31 mouse cellular contexts compared by ENCODE assay signal in the genomic region with DNA sequence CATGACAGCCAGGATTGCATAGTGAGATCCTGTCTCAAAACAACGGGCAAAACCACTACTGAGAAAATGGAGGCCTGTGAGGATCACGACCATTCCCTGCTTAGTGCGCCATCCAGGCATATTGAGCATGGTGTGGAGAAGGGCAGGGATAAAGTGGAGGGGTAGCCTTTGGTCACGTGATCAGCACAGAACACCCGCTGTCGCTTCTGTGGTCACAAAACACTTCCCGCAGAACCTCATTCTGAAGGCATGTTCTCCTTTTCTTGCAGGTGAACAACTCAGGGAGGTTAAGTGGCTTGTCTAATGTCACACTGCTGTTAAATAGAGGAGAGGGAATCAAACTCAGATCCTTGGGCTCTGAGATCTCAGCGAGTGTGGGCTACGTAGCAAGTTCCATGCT. TPM values are rescaled to one million over a fixed set of nuclear protein-coding genes. Genes with fewer than 3 reads are reported as not detected.
DNase-seq lines count a peak whose midpoint lies in the region; ATAC-seq and TF ChIP-seq lines count a peak whose summit lies in the region.
"Had no signal": no experiment of that assay in that cellular context is flagged by ENCODE, and none has a peak within 500 bp of the region (broad histone marks: within the 10 kb centered on the region; RNA-seq: fewer than 3 reads in every experiment).

No protein-coding gene starts in this region.

- H3K4me2 ChIP-seq in myocyte (ENCODE audit: low read depth), result no peak overlapping the region
- H3K4me2 ChIP-seq in midbrain, postnatal 0 days (ENCODE audit: low read depth, low read length, poor library complexity, severe bottlenecking), result no peak overlapping the region
- H3K4me2 ChIP-seq: heart, embryonic 11.5 days; hindbrain, embryonic 13.5 days; intestine, embryonic 15.5 days had no signal

- H3K27me3 ChIP-seq in C2C12 (ENCODE audit: control insufficient read depth, insufficient read depth, insufficient read length) (peaks cover 13% of the 10 kb centered on the region), MEL (ENCODE audit: control insufficient read depth in 1 of 2, insufficient read depth in 2 of 2, low read length in 2 of 2) (peaks cover 0 to 3% of the 10 kb centered on the region in 2 experiments; a peak in 2 of 4 replicates), myocyte (ENCODE audit: control insufficient read depth, insufficient read depth, insufficient read length) (peaks cover 19% of the 10 kb centered on the region)
- no peaks in the 10 kb centered on the region for H3K27me3 ChIP-seq in midbrain, postnatal 0 days (ENCODE audit: insufficient read depth, low read length)
- H3K27me3 ChIP-seq: hindbrain, embryonic 13.5 days; intestine, embryonic 15.5 days; Patski had no signal

- no peak for TF ChIP-seq POLR2A in MEL (IDR thresholded peaks at IDR 0.05; ENCODE audit: control insufficient read depth in 1 of 2, insufficient read depth in 1 of 2, low read depth in 1 of 2, low read length in 2 of 2, poor library complexity in 1 of 2)
- no peak for TF ChIP-seq POLR2A in myocyte (IDR thresholded peaks at IDR 0.05; ENCODE audit: insufficient read length, low read depth)

- WGBS in midbrain, postnatal 0 days, result 92% methylated on average over 9 of the region's 9 CpGs

- TF ChIP-seq EP300 in MEL (IDR thresholded peaks at IDR 0.05; ENCODE audit: low read depth in 1 of 2, low read length in 2 of 2), result no peak

- H3K79me3 ChIP-seq in C2C12 (ENCODE audit: low read depth), result no peaks in the 10 kb centered on the region

- TF ChIP-seq CTCF in C2C12 (IDR thresholded peaks at IDR 0.05; ENCODE audit: control insufficient read depth, insufficient read depth, insufficient read length), result no peak
- TF ChIP-seq CTCF in MEL (IDR thresholded peaks at IDR 0.05 in 2 of 3, conservative IDR thresholded peaks at IDR 0.05 in 1 of 3; ENCODE audit: control insufficient read depth in 1 of 3, insufficient read depth in 1 of 3, low read depth in 2 of 3, low read length in 3 of 3, poor library complexity in 1 of 3, severe bottlenecking in 1 of 3), result no peak
- no peak for TF ChIP-seq CTCF in midbrain, postnatal 0 days (IDR thresholded peaks at IDR 0.05)

- DNase-seq in MEL (ENCODE audit: low read depth, low spot score), result no peak
- DNase-seq in lung, postnatal 14 days, result no peak
- no peak for DNase-seq in adrenal gland, adult 8-10 months
- DNase-seq in midbrain, postnatal 0 days (ENCODE audit: low spot score), result no peak
- DNase-seq in embryo, embryonic 9.5 days (ENCODE audit: extremely low spot score), result no peak
- DNase-seq: adrenal gland, postnatal 14 days; cerebellum, adult 11 months; cerebellum, adult 2 months; cerebellum, adult 9-11 months; cerebellum, postnatal 25 days; embryo, embryonic 11 days; forebrain, postnatal 0 days; gastrocnemius, adult 2 months; gastrocnemius, postnatal 14 days; heart, adult 2 months had no signal

- H3K4me1 ChIP-seq in MEL (ENCODE audit: control insufficient read depth in 1 of 2, insufficient read depth in 2 of 2, low read length in 2 of 2), result 0 out of 4 replicates have a peak, but pooled peaks cover 0 to 5% of the 10 kb centered on the region in 2 experiments
- no peaks in the 10 kb centered on the region for H3K4me1 ChIP-seq in midbrain, postnatal 0 days (ENCODE audit: insufficient read depth, low read length)
- H3K4me1 ChIP-seq: hindbrain, embryonic 10.5 days; hindbrain, embryonic 13.5 days; intestine, embryonic 15.5 days had no signal

- peak; percentile 52 to 55 for ATAC-seq in hematopoietic stem cell, adult 5-6 weeks (replicated peaks in 1 of 2; ENCODE audit: insufficient read depth in 1 of 2, low FRiP score in 2 of 2, low TSS enrichment in 1 of 2, low read depth in 1 of 2, poor library complexity in 2 of 2, severe bottlenecking in 2 of 2)
- ATAC-seq in midbrain, postnatal 0 days (ENCODE audit: low FRiP score), result no peak
- ATAC-seq: CD4-positive, CD25-positive, alpha-beta regulatory T cell, adult 4 months; forebrain, embryonic 14.5 days; forebrain, postnatal 0 days; hindbrain, embryonic 16.5 days; Patski had no signal

- H3K36me3 ChIP-seq in C2C12 (ENCODE audit: control insufficient read depth, insufficient read depth) (no peaks in the 10 kb centered on the region), MEL (ENCODE audit: control insufficient read depth in 1 of 2, insufficient read depth in 2 of 2, low read length in 2 of 2) (no peaks in the 10 kb centered on the region), myocyte (ENCODE audit: control insufficient read depth, insufficient read depth) (no peaks in the 10 kb centered on the region)
- H3K36me3 ChIP-seq in midbrain, postnatal 0 days (ENCODE audit: insufficient read depth, low read length), result no peaks in the 10 kb centered on the region
- H3K36me3 ChIP-seq: hindbrain, embryonic 10.5 days; hindbrain, embryonic 13.5 days; intestine, embryonic 15.5 days had no signal

- no peak overlapping the region for H3K9ac ChIP-seq in MEL (ENCODE audit: control insufficient read depth, low read depth, low read length, poor library complexity, severe bottlenecking)
- no peak overlapping the region for H3K9ac ChIP-seq in midbrain, postnatal 0 days (replicated peaks; ENCODE audit: low read length, poor library complexity, severe bottlenecking)
- H3K9ac ChIP-seq: forebrain, postnatal 0 days; hindbrain, embryonic 13.5 days; intestine, embryonic 15.5 days had no signal

- H3K27ac ChIP-seq in MEL (ENCODE audit: control insufficient read depth, low read depth, low read length), result no peak overlapping the region
- no peak overlapping the region for H3K27ac ChIP-seq in midbrain, postnatal 0 days (ENCODE audit: low read depth, low read length)
- H3K27ac ChIP-seq: gastrocnemius, adult 2 months; heart, adult 2 months; hindbrain, embryonic 10.5 days; hindbrain, embryonic 13.5 days; intestine, embryonic 15.5 days had no signal

- H3K9me3 ChIP-seq in MEL (replicated peaks; ENCODE audit: insufficient read depth, low read length), result no peaks in the 10 kb centered on the region
- H3K9me3 ChIP-seq in midbrain, postnatal 0 days (ENCODE audit: low read length), result no peaks in the 10 kb centered on the region
- H3K9me3 ChIP-seq: hindbrain, embryonic 10.5 days; hindbrain, embryonic 13.5 days; intestine, embryonic 15.5 days had no signal

- no peak overlapping the region for H3K4me3 ChIP-seq in C2C12 (ENCODE audit: insufficient read depth, poor library complexity, severe bottlenecking)
- H3K4me3 ChIP-seq in MEL (ENCODE audit: control insufficient read depth in 1 of 2, insufficient read depth in 1 of 2, low read depth in 2 of 2, low read length in 2 of 2), result no peak overlapping the region
- H3K4me3 ChIP-seq in myocyte, result no peak overlapping the region
- H3K4me3 ChIP-seq in midbrain, postnatal 0 days (ENCODE audit: low read depth, low read length), result no peak overlapping the region
- H3K4me3 ChIP-seq: gastrocnemius, adult 2 months; heart, adult 2 months; hindbrain, embryonic 10.5 days; hindbrain, embryonic 13.5 days; intestine, embryonic 15.5 days had no signal

- no peak for TF ChIP-seq RAD21 in MEL (IDR thresholded peaks at IDR 0.05; ENCODE audit: low read depth, low read length)

- no peak overlapping the region for H3ac ChIP-seq in C2C12 (ENCODE audit: control insufficient read depth, insufficient read length, low read depth)
- no peak overlapping the region for H3ac ChIP-seq in myocyte (ENCODE audit: control insufficient read depth, insufficient read length)

- H3K79me2 ChIP-seq in C2C12 (ENCODE audit: control insufficient read depth, insufficient read depth), result no peaks in the 10 kb centered on the region
- H3K79me2 ChIP-seq in MEL (ENCODE audit: control insufficient read depth, insufficient read depth, low read length, poor library complexity), result no peaks in the 10 kb centered on the region
- no peaks in the 10 kb centered on the region for H3K79me2 ChIP-seq in myocyte (ENCODE audit: control insufficient read depth, insufficient read depth)

TF ChIP-seq in C2C12, 6 proteins besides CTCF, POLR2A, EP300 and RAD21 (continues in another document):
- peak; percentile 67 for TF ChIP-seq USF1 (IDR thresholded peaks at IDR 0.05; ENCODE audit: low read depth)
- TF ChIP-seq CEBPB (IDR thresholded peaks at IDR 0.05; ENCODE audit: low read depth), result no peak

TF ChIP-seq in MEL, 35 proteins besides CTCF, POLR2A, EP300 and RAD21:
- no peak for TF ChIP-seq SMC3 (IDR thresholded peaks at IDR 0.05; ENCODE audit: low read depth, low read length)
- peak; percentile 74 for TF ChIP-seq USF1 (IDR thresholded peaks at IDR 0.05; ENCODE audit: low read depth, low read length)
TF ChIP-seq in MEL: peak in this region for 1.

TF ChIP-seq in myocyte, 11 proteins besides CTCF, POLR2A, EP300 and RAD21 (continues in another document):
- TF ChIP-seq MYOD1 (IDR thresholded peaks at IDR 0.05; ENCODE audit: control insufficient read depth in 1 of 3, insufficient read length in 2 of 3, low read depth in 2 of 3), result peak in 2 of 3 experiments; percentile 9 to 54

RNA-seq across cellular contexts. Expression of gene Slc25a28, which starts 29.2 kb away (rescaled TPM):
- polyA plus RNA-seq in C2C12 (2012; fragmentation: generic; extraction: Trizol), result 23.0 TPM
- 57.9 and 58.2 TPM in 2 replicates for total RNA-seq in MEL (2012; rRNA removed)
- 100 to 1,000 TPM in 1 of 2 experiments, not detected in 1; 110 TPM for polyA plus RNA-seq in MEL (2012; ENCODE audit: insufficient read depth in 1 of 2, insufficient read length in 2 of 2, low read depth in 1 of 2, low replicate concordance in 2 of 2, missing spikeins in 1 of 2)
- total RNA-seq in hematopoietic stem cell, adult 5-6 weeks (2017), result 44.4 and 47.1 TPM in 2 replicates
- 25.5 TPM for polyA plus RNA-seq in myocyte (2012; fragmentation: generic; extraction: Trizol)
- total RNA-seq in adrenal gland, adult 8-10 months (2022), result 100 to 1,000 TPM in 1 of 4 experiments, 10 to 100 TPM in 3; 78.4 to 112 (median 83.7) TPM
- total RNA-seq in midbrain, postnatal 0 days (2014; rRNA removed), result 43.8 and 48.3 TPM in 2 replicates
- polyA plus RNA-seq in midbrain, postnatal 0 days (2015; fragmentation: Nextera tagmentation; extraction: Ambion mirVana), result 15.2 and 15.5 TPM in 2 replicates

RNA-seq across cellular contexts. Expression of gene Nkx2-3, which starts 33.4 kb away (rescaled TPM):
- polyA plus RNA-seq in C2C12 (2012; fragmentation: generic; extraction: Trizol) (0.02 TPM), MEL (2012; ENCODE audit: insufficient read depth in 1 of 2, insufficient read length in 2 of 2, low read depth in 1 of 2, low replicate concordance in 2 of 2, missing spikeins in 1 of 2) (not detected), myocyte (2012; fragmentation: generic; extraction: Trizol) (not detected)
- not detected in 2 replicates for total RNA-seq in MEL (2012; rRNA removed)
- total RNA-seq in hematopoietic stem cell, adult 5-6 weeks (2017), result 28.7 and 29.7 TPM in 2 replicates
- not detected for total RNA-seq in adrenal gland, adult 8-10 months (2022)
- 0.05 TPM in 1 of 2 replicates, not detected in the other for total RNA-seq in midbrain, postnatal 0 days (2014; rRNA removed)
- polyA plus RNA-seq in midbrain, postnatal 0 days (2015; fragmentation: Nextera tagmentation; extraction: Ambion mirVana), result 0.12 TPM in 1 of 2 replicates, not detected in the other
- total RNA-seq: adrenal gland, adult 18-20 months; adrenal gland, postnatal 14 days; gastrocnemius, adult 2 months; gastrocnemius, postnatal 14 days; heart, adult 2 months; heart, postnatal 25 days had no signal
- polyA plus RNA-seq: CD4-positive, CD25-positive, alpha-beta regulatory T cell, adult 4 months; cerebellum, adult 2 months; cortical plate, adult 2 months; heart, adult 2 months; heart, embryonic 11.5 days; heart, embryonic 14.5 days; heart, postnatal 0 days; hindbrain, embryonic 13.5 days; hindbrain, embryonic 16.5 days had no signal

RNA-seq across cellular contexts. Expression of gene Entpd7, which starts 44.0 kb away (rescaled TPM):
- polyA plus RNA-seq in C2C12 (2012; fragmentation: generic; extraction: Trizol) (4.3 TPM), MEL (2012; ENCODE audit: insufficient read depth in 1 of 2, insufficient read length in 2 of 2, low read depth in 1 of 2, low replicate concordance in 2 of 2, missing spikeins in 1 of 2) (1 to 10 TPM in 1 of 2 experiments, not detected in 1; 4.2 TPM), myocyte (2012; fragmentation: generic; extraction: Trizol) (2.2 TPM)
- total RNA-seq in MEL (2012; rRNA removed), result 7.7 and 8.0 TPM in 2 replicates
- total RNA-seq in hematopoietic stem cell, adult 5-6 weeks (2017), result 3.8 and 5.4 TPM in 2 replicates
- 10 to 100 TPM; 18.1 to 27.3 (median 23.6) TPM for total RNA-seq in adrenal gland, adult 8-10 months (2022)
- 6.9 and 10.0 TPM in 2 replicates for total RNA-seq in midbrain, postnatal 0 days (2014; rRNA removed)
- 7.1 and 8.2 TPM in 2 replicates for polyA plus RNA-seq in midbrain, postnatal 0 days (2015; fragmentation: Nextera tagmentation; extraction: Ambion mirVana)

Comparison
In these comparisons a context has a peak if more than half of its experiments do, and no peak if none do; other contexts are left out.
1. RNA of gene Nkx2-3, which starts 33.4 kb away (total RNA-seq): 28.7 to 29.7 TPM in hematopoietic stem cell, adult 5-6 weeks; 0.05 TPM in midbrain, postnatal 0 days, not detected in MEL and not detected in adrenal gland, adult 8-10 months; every median in the first group is over 10 times any median in the second.